Mouse (Mus musculus): ENCODE measurements around the gene Olfr1295. TPM values are rescaled to one million over a fixed set of nuclear protein-coding genes. Genes with fewer than 3 reads are reported as not detected.

The Olfr1295 gene
- not detected in 2 replicates for polyA plus RNA-seq (2012; rRNA removed)

DNA sequence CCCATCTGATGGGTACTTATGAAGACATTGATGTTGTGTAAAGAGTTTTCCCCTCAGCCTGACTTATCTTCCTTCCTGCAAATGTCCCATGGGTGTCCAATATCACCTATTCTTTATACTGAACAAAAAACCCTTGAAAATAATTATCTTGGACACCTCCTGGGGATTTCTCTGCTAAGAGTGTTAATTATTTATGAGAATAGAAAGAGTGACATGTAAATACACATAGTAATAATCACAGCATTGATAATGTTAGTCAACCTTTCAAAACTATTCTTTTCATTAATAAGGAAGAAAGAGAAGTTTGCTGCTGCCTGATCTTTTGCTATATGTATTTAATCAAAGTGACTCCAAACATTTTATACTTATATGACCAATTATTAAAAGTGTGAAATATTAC, at the start of gene Olfr1295:
TSS of gene Olfr1295 (minus strand) at position 101 of the 400 bp plus-strand sequence.
- TF ChIP-seq CTCF (IDR thresholded peaks at IDR 0.05; ENCODE audit: extremely low read depth, insufficient read depth, low read length) (no peak), POLR2A (IDR thresholded peaks at IDR 0.05; ENCODE audit: extremely low read depth, insufficient read depth, low read length) (no peak)
- Histone ChIP-seq H3K27ac (ENCODE audit: insufficient read depth, low read length) (no peak within 1 kb of the TSS), H3K4me3 (ENCODE audit: insufficient read depth, low read length) (no peak within 1 kb of the TSS), H3K4me1 (ENCODE audit: control insufficient read depth, insufficient read depth, low read length) (no peaks in the 10 kb centered on the region)

DNA sequence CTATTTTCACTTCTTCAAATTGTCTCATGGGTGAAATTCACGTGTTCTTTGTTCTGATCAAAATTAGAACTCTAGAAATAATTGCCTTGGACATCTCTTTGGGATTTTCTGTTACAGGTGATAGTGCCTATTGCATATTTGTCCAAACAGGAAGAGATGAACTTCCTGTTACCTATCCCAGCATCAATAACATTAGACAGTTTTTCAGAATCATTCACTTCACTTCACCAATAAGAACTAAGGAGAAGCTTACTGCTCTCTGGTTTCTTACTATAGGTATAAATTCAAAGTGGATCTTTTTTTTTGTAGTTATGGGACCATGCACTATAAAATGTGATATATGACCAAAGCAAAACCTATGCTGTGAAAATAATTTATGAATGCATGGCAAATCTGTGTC, 29.3 kb downstream of the Olfr1295 start, which contains the start of gene Olfr1294:
TSS of gene Olfr1294 (minus strand) at position 101 of the 400 bp plus-strand sequence.
- H3K27ac ChIP-seq (ENCODE audit: insufficient read depth, low read length) = no peak within 1 kb of the TSS
- no peak within 1 kb of the TSS for H3K4me3 ChIP-seq (ENCODE audit: insufficient read depth, low read length)
- H3K4me1 ChIP-seq (ENCODE audit: control insufficient read depth, insufficient read depth, low read length) = no peaks in the 10 kb centered on the region
- TF ChIP-seq POLR2A (IDR thresholded peaks at IDR 0.05; ENCODE audit: extremely low read depth, insufficient read depth, low read length) (no peak), CTCF (IDR thresholded peaks at IDR 0.05; ENCODE audit: extremely low read depth, insufficient read depth, low read length) (no peak)

DNA sequence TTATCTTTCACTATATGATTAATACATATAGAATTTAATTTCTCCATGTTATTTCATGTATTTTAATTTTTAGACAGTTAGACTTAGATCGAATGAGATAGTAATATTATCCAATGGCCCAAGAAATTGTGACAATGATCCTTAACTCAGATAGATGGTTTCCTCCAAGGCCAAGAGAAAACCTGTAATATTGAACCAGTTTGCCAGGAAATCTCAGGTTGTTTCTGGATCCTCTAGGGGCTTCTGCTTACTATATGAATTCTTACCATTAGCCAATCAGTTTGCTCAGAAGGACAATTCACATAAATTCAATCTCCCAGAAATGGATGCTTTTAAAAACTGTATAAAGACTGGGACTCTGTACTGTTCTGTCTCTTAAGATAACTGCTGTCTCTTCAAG, 44.6 kb downstream of the Olfr1295 start, which contains the start of gene Olfr1293-ps:
TSS of gene Olfr1293-ps (plus strand) at position 301 of the 400 bp plus-strand sequence.
- Histone ChIP-seq H3K27ac (ENCODE audit: insufficient read depth, low read length) (no peak within 1 kb of the TSS), H3K4me3 (ENCODE audit: insufficient read depth, low read length) (no peak within 1 kb of the TSS), H3K4me1 (ENCODE audit: control insufficient read depth, insufficient read depth, low read length) (no peaks in the 10 kb centered on the region)
- no peak for TF ChIP-seq CTCF (IDR thresholded peaks at IDR 0.05; ENCODE audit: extremely low read depth, insufficient read depth, low read length)
- no peak for TF ChIP-seq POLR2A (IDR thresholded peaks at IDR 0.05; ENCODE audit: extremely low read depth, insufficient read depth, low read length)

DNA sequence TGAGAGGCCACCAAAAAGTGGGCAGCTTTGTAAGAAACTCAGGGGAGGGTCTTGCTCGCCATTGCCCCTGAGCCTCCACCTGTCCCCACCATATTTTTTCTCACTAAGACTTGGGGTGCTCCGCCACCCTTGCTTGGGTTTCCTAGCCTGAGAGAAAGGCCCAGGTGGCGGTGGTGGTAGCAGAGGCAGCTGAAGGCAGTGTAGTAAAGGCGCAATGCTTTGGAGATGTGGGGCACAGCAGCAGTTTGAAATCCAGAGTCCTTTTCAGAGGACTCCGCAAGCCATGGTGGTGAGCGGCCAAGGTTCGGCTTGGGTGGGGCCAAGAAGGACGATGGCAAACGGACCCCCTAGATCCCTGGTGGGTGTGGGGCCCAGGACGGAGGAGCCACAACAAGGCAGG, 52.0 kb downstream of the Olfr1295 start:
- Histone ChIP-seq H3K27ac (ENCODE audit: insufficient read depth, low read length) (no peak overlapping the region), H3K4me1 (ENCODE audit: control insufficient read depth, insufficient read depth, low read length) (no peaks in the 10 kb centered on the region), H3K4me3 (ENCODE audit: insufficient read depth, low read length) (no peak overlapping the region)
- no peak for TF ChIP-seq POLR2A (IDR thresholded peaks at IDR 0.05; ENCODE audit: extremely low read depth, insufficient read depth, low read length)
- no peak for TF ChIP-seq CTCF (IDR thresholded peaks at IDR 0.05; ENCODE audit: extremely low read depth, insufficient read depth, low read length)

Other genes with a start within 250 kb of the Olfr1295 start
- gene Olfr1281, start 243.2 kb downstream of the Olfr1295 start, polyA plus RNA-seq (2012; rRNA removed) = not detected in 2 replicates
- gene Olfr1282, start 233.6 kb downstream of the Olfr1295 start, polyA plus RNA-seq (2012; rRNA removed) = not detected in 2 replicates
- not detected in 2 replicates for gene Olfr1283, start 202.9 kb downstream of the Olfr1295 start, polyA plus RNA-seq (2012; rRNA removed)
- not detected in 2 replicates for gene Olfr1284, start 194.2 kb downstream of the Olfr1295 start, polyA plus RNA-seq (2012; rRNA removed)
- gene Olfr1286, start 146.6 kb downstream of the Olfr1295 start, polyA plus RNA-seq (2012; rRNA removed) = not detected in 2 replicates
- not detected in 2 replicates for gene Olfr1287, start 120.5 kb downstream of the Olfr1295 start, polyA plus RNA-seq (2012; rRNA removed)
- not detected in 2 replicates for gene Olfr1288, start 95.6 kb downstream of the Olfr1295 start, polyA plus RNA-seq (2012; rRNA removed)
- not detected in 2 replicates for gene Olfr1289, start 88.9 kb downstream of the Olfr1295 start, polyA plus RNA-seq (2012; rRNA removed)
- gene Olfr1290, start 75.9 kb downstream of the Olfr1295 start, polyA plus RNA-seq (2012; rRNA removed) = not detected in 2 replicates
- gene Olfr1291-ps1, start 72.5 kb downstream of the Olfr1295 start, polyA plus RNA-seq (2012; rRNA removed) = not detected in 2 replicates
- gene Olfr1293-ps, start 44.5 kb downstream of the Olfr1295 start, polyA plus RNA-seq (2012; rRNA removed) = not detected in 2 replicates
- not detected in 2 replicates for gene Olfr1294, start 29.4 kb downstream of the Olfr1295 start, polyA plus RNA-seq (2012; rRNA removed)
- not detected in 2 replicates for gene Olfr1297, start 56.8 kb upstream of the Olfr1295 start, polyA plus RNA-seq (2012; rRNA removed)
- not detected in 2 replicates for gene Olfr1298, start 79.5 kb upstream of the Olfr1295 start, polyA plus RNA-seq (2012; rRNA removed)
- not detected in 2 replicates for gene Olfr1299, start 91.7 kb upstream of the Olfr1295 start, polyA plus RNA-seq (2012; rRNA removed)
- not detected in 2 replicates for gene Olfr1301, start 181.3 kb upstream of the Olfr1295 start, polyA plus RNA-seq (2012; rRNA removed)
- not detected in 2 replicates for gene Olfr1302, start 207.7 kb upstream of the Olfr1295 start, polyA plus RNA-seq (2012; rRNA removed)